Mouse (Mus musculus) retina, adult 2 months (tissue): ENCODE measurements around the gene Pbp2.

Source experiments
- DNase-seq: peaks from one replicate; pipeline ENCODE4 v3.0.0-alpha.2; 2012; ENCODE audit warnings: low read depth, low spot score

Pbp2 gene

GRCm38 (mm10) chr6:135310305-135310704 lies at the start of gene Pbp2:
Pbp2 (minus strand) TSS chr6:135310405.
- no peak for DNase-seq

DNA sequence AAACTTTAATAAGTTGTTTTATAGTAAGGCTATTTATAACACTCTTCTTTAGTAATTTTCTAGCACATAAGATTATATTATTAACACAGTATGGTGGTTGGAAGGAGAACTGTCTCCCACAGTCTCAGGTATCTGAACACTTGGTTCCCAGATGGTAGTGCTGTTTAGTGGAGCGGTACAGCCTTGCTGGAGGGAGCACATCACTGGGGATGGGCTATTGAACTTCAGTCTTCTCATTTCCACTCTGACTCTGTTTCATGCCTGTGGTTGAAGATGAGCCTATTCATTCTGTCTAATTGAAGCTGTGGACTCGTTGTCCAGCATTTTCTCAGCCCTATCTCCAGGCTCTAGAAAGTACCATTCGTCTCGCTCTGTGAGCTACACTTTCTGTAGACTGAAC lies 44.7 kb upstream of the Pbp2 start:
- DNase-seq, result no peak

- DNase-seq, result no peak
Measured at GRCm38 (mm10) chr6:135352537-135352936, 42.3 kb upstream of the Pbp2 start.

- no peak for DNase-seq
Measured at GRCm38 (mm10) chr6:135351638-135352302, 41.6 kb upstream of the Pbp2 start.

- no peak for DNase-seq
Measured at GRCm38 (mm10) chr6:135341076-135341378, 30.8 kb upstream of the Pbp2 start.

DNA sequence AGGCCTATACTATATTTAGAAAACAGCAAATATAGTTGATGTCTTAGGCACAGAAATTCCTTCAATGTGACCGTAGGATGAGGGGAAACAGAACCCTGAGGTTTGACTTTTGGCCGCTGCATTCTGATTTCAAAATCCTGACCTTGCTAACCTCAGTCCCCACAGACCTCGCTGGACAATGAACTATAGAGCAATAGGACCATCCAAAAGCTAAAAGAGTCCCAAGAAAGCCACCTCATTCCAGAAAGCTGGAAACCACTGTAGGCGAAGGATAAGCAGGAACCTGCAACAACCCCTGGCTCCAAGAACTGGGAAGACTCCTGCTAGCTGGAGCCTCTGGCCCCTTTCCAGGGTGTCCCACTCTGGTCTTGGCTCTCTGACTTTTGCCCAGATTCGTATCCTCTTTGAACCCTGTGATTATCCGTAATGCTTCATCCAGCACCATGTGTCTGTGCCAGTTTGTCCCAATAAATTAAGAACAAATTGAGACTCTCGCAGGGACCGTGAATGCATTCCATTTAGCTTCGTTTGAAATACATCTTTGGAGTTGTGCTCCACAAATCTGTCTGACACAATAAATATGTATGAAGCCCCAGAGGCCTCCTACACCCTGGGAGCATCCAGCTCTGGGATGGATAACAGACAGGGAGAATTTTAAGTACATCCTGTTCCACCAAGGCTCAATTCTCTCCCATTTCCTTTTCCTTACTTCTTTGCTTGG lies 30.3 kb upstream of the Pbp2 start:
- no peak for DNase-seq

DNA sequence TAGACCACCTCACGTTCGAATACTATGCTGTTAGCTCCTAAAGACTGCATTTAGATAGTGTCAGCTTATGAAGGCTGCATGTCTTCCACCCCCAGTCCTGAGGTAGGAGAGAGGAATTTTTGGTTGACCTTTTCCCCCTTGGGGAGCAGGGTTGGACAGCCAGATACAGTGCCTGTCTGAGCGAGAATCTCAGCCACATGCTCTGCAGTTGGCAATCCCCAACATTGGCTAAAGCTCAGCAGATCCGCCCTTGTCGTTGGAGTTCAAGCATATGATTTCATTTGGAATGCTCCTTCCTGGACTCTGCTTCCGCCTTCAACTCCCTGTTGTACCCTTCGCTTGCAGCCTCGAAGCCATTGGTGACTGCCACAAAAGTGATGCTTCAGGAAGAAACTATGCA lies 26.2 kb upstream of the Pbp2 start:
- DNase-seq, result no peak

DNA sequence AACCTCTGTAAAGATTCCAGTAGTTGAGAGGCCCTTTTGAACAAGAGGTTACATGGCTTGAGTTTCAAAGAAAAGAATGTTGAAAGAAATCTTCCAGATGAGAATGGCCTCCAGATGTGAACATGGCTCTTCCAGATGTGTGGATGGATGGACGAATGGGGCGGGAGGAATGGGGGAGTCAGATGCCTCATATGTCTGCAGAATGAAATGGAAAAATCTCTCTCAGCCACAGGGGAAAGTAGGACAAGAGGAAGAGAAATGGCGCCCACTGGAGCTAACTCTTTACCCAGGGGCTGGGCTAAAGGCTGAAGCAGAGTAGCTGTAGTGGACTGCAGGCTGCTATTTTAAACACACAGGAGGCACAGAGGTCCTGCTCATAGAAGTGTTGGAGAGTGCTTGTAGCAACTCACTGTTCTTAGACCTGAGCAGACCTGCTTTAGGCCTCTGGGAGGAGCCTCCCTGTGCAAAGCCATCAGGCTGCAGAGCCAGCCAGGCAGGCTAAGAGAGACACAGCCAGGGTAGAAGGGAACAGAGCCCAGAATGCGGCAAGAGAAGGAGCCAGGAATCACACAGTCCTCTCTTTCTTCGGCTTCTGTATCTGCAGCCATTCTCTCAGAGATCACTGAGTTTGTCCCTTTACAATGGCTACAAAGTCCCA lies 23.9 kb upstream of the Pbp2 start:
- no peak for DNase-seq

- DNase-seq, result no peak
Measured at GRCm38 (mm10) chr6:135332737-135333281, 22.6 kb upstream of the Pbp2 start.

DNA sequence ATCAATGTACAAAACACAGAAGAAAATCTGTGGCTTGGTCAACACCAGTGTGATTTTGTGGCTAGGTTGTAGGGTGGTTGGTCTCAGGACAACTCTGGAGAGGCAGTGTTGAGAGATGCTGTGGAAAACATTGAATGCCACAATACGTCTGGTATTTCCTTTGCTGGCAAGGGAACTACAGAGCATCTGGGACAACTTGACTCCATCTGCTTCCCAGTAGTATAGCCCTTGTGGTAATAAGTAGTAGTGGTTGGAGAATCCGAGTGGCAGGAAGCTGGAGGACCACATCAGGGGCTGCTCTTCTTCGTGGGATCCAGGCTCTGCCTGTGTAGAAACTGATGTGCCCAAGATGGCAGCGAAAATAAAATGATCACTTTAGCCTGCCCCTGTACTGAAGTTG lies 21.7 kb upstream of the Pbp2 start:
- DNase-seq, result no peak

GRCm38 (mm10) chr6:135326847-135327246 lies 16.6 kb upstream of the Pbp2 start:
- DNase-seq, result no peak

GRCm38 (mm10) chr6:135324686-135325300 lies 14.6 kb upstream of the Pbp2 start:
- DNase-seq, result no peak

- no peak for DNase-seq
Measured at GRCm38 (mm10) chr6:135324111-135324510, 13.9 kb upstream of the Pbp2 start.

DNA sequence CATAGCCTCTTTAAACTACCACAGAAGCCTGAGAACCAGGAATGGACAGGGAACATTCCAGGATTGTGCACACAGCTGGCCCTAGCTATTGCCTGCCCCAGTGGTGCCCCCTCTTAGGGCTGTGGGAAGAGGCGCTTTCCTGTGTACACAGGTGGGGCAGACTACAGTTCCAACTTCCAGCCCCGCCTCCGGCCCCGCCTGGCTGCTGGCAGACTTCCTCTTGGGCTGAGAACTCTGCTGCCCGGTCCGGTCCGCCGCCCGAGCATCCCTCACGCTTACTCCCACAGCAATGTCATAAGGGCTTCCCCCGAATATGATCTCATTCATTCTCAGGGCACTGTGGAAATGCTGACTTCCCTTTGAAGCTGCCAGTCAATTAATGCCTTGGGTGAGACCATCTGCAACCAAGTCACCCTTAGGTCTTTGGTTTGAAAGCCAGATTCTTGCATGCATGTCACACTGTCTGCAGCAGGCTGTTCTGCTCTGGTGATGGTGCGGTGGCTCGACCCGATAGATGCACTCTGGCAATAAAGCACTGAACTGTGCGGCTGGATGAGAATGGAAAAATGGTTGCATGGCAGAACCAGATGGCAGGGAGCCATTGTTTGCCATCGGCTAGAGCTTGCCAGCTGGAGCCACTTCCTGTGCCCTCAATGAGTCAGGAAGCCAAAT lies 13.2 kb upstream of the Pbp2 start:
- DNase-seq, result no peak

- DNase-seq, result no peak
Measured at GRCm38 (mm10) chr6:135322749-135323148, 12.5 kb upstream of the Pbp2 start.

DNA sequence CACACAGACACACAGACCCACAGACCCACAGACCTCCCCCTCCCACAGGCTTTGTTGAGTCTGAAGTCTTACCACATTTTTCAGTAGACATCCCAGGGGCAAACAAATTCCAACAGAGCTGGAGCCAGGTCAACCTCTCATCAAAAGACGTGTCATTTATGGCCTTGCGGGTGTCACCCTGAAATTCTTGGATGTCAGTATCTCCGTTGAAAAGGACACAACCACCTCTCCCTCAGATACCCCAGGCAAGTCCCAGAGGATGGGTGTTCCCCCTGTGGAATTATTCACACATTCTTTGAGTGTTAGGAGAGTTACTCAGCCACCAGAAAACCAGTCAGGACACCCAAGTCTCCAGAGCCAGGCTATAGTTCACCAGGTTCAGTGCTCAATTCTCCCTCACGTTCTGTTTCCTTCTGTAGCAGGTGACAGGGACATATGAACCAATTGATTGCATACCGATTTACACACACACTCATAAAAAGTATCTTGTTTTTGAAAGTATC lies 9.3 kb upstream of the Pbp2 start:
- DNase-seq, result no peak

DNA sequence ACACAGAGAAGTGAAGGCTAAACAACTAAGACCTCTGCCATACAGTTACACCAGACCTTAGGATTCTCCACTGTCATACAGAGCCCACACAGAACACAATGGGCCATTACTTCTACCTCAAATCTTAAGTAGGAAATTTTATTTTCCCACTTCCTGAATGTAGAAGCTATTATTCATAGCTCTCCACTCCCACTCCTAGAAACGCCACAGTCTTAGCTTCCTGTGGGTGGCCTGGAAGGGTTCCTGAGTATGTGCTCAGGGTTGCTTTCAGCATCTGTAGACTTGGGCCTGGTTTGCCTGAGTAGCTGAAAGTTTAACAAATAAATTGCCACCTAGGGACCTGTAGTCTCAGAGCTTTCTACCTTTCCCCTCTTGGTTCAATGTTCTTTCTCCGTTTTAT lies 5.9 kb upstream of the Pbp2 start:
- DNase-seq, result no peak

DNA sequence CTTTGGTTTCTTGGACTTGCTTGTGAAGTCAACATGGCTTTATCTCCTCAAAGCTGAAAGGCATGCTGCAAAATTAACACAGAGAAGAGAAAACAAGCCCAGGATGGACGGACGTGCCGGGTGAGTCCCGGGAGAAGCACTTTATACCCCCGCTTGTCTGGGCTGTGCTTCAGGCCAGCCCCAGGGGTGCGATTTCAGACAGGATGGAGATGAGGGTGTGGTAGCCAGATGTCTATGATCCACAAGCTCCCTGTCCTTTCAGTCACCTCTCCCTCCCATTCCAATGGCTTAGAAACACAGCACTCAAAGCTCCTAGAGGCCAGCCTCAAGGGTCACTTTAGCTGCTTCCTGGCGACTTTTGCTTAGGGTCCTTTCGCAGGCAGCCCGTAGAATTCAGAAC lies 3.8 kb upstream of the Pbp2 start:
- no peak for DNase-seq

- no peak for DNase-seq
Measured at GRCm38 (mm10) chr6:135312038-135312437, 1.8 kb upstream of the Pbp2 start.

- no peak for DNase-seq
Measured at GRCm38 (mm10) chr6:135304576-135305260, 5.5 kb downstream of the Pbp2 start.
